Mouse (Mus musculus): ENCODE measurements at regions not wholly inside any gene's neighbourhood (a gene's known extent, or its start where the extent isn't known, plus 50 kb on each side); places are given as distances from the start of the nearest gene placed in this dataset.

GRCm38 (mm10) chrX:7474831-7475230 is 98.6 kb upstream of the Foxp3 start:
- no peak overlapping the region for H3K27ac ChIP-seq (ENCODE audit: insufficient read depth, low read length)
- no peak overlapping the region for H3K9ac ChIP-seq (ENCODE audit: low read depth, poor library complexity, severe bottlenecking)
- no peaks in the 10 kb centered on the region for H3K9me3 ChIP-seq (replicated peaks; ENCODE audit: control insufficient read depth, insufficient read depth, low read length, poor library complexity, severe bottlenecking)
- H3K27me3 ChIP-seq (ENCODE audit: control insufficient read depth, insufficient read depth, low read length, poor library complexity, severe bottlenecking): no peaks in the 10 kb centered on the region
- TF ChIP-seq POLR2A (IDR thresholded peaks at IDR 0.05; ENCODE audit: insufficient read depth, low read length): no peak
- TF ChIP-seq EP300 (IDR thresholded peaks at IDR 0.05; ENCODE audit: insufficient read depth, low read depth, low read length): no peak
- TF ChIP-seq CTCF (IDR thresholded peaks at IDR 0.05; ENCODE audit: low read depth, low read length): no peak
- no peak overlapping the region for H3K4me3 ChIP-seq (ENCODE audit: low read depth, low read length)
- H3K36me3 ChIP-seq (ENCODE audit: control insufficient read depth, insufficient read depth, low read length, poor library complexity, severe bottlenecking): no peaks in the 10 kb centered on the region
- no peaks in the 10 kb centered on the region for H3K4me1 ChIP-seq (ENCODE audit: control insufficient read depth, insufficient read depth, low read length)

- Histone ChIP-seq H3K9ac (ENCODE audit: low read depth, poor library complexity, severe bottlenecking) (no peak overlapping the region), H3K27me3 (ENCODE audit: control insufficient read depth, insufficient read depth, low read length, poor library complexity, severe bottlenecking) (no peaks in the 10 kb centered on the region), H3K9me3 (replicated peaks; ENCODE audit: control insufficient read depth, insufficient read depth, low read length, poor library complexity, severe bottlenecking) (no peaks in the 10 kb centered on the region), H3K4me1 (ENCODE audit: control insufficient read depth, insufficient read depth, low read length) (no peaks in the 10 kb centered on the region), H3K36me3 (ENCODE audit: control insufficient read depth, insufficient read depth, low read length, poor library complexity, severe bottlenecking) (no peaks in the 10 kb centered on the region), H3K4me3 (ENCODE audit: low read depth, low read length) (no peak overlapping the region), H3K27ac (ENCODE audit: insufficient read depth, low read length) (no peak overlapping the region)
- TF ChIP-seq CTCF (IDR thresholded peaks at IDR 0.05; ENCODE audit: low read depth, low read length): peak; percentile 56
- no peak for TF ChIP-seq POLR2A (IDR thresholded peaks at IDR 0.05; ENCODE audit: insufficient read depth, low read length)
- no peak for TF ChIP-seq EP300 (IDR thresholded peaks at IDR 0.05; ENCODE audit: insufficient read depth, low read depth, low read length)
These were observed 98.2 kb upstream of the Usp27x start for GRCm38 (mm10) chrX:7473814-7474213.

- Histone ChIP-seq H3K4me1 (ENCODE audit: control insufficient read depth, insufficient read depth, low read length) (no peaks in the 10 kb centered on the region), H3K4me3 (ENCODE audit: low read depth, low read length) (no peak overlapping the region), H3K27me3 (ENCODE audit: control insufficient read depth, insufficient read depth, low read length, poor library complexity, severe bottlenecking) (no peaks in the 10 kb centered on the region), H3K36me3 (ENCODE audit: control insufficient read depth, insufficient read depth, low read length, poor library complexity, severe bottlenecking) (no peaks in the 10 kb centered on the region), H3K9me3 (replicated peaks; ENCODE audit: control insufficient read depth, insufficient read depth, low read length, poor library complexity, severe bottlenecking) (no peaks in the 10 kb centered on the region), H3K27ac (ENCODE audit: insufficient read depth, low read length) (no peak overlapping the region), H3K9ac (ENCODE audit: low read depth, poor library complexity, severe bottlenecking) (no peak overlapping the region)
- TF ChIP-seq CTCF (IDR thresholded peaks at IDR 0.05; ENCODE audit: low read depth, low read length) (no peak), POLR2A (IDR thresholded peaks at IDR 0.05; ENCODE audit: insufficient read depth, low read length) (no peak), EP300 (IDR thresholded peaks at IDR 0.05; ENCODE audit: insufficient read depth, low read depth, low read length) (no peak)
These were observed 94.2 kb upstream of the Usp27x start for GRCm38 (mm10) chrX:7469801-7470200.

GRCm38 (mm10) chrX:7467985-7468384 is 92.4 kb upstream of the Usp27x start:
- no peak for TF ChIP-seq EP300 (IDR thresholded peaks at IDR 0.05; ENCODE audit: insufficient read depth, low read depth, low read length)
- TF ChIP-seq POLR2A (IDR thresholded peaks at IDR 0.05; ENCODE audit: insufficient read depth, low read length): no peak
- TF ChIP-seq CTCF (IDR thresholded peaks at IDR 0.05; ENCODE audit: low read depth, low read length): no peak
- Histone ChIP-seq H3K27me3 (ENCODE audit: control insufficient read depth, insufficient read depth, low read length, poor library complexity, severe bottlenecking) (no peaks in the 10 kb centered on the region), H3K36me3 (ENCODE audit: control insufficient read depth, insufficient read depth, low read length, poor library complexity, severe bottlenecking) (no peaks in the 10 kb centered on the region), H3K9me3 (replicated peaks; ENCODE audit: control insufficient read depth, insufficient read depth, low read length, poor library complexity, severe bottlenecking) (no peaks in the 10 kb centered on the region), H3K4me1 (ENCODE audit: control insufficient read depth, insufficient read depth, low read length) (no peaks in the 10 kb centered on the region), H3K27ac (ENCODE audit: insufficient read depth, low read length) (no peak overlapping the region), H3K9ac (ENCODE audit: low read depth, poor library complexity, severe bottlenecking) (no peak overlapping the region), H3K4me3 (ENCODE audit: low read depth, low read length) (no peak overlapping the region)

GRCm38 (mm10) chrX:7456851-7457250 is 81.2 kb upstream of the Usp27x start:
- no peak overlapping the region for H3K9ac ChIP-seq (ENCODE audit: low read depth, poor library complexity, severe bottlenecking)
- H3K27ac ChIP-seq (ENCODE audit: insufficient read depth, low read length): no peak overlapping the region
- H3K4me3 ChIP-seq (ENCODE audit: low read depth, low read length): no peak overlapping the region
- no peaks in the 10 kb centered on the region for H3K9me3 ChIP-seq (replicated peaks; ENCODE audit: control insufficient read depth, insufficient read depth, low read length, poor library complexity, severe bottlenecking)
- H3K4me1 ChIP-seq (ENCODE audit: control insufficient read depth, insufficient read depth, low read length): no peaks in the 10 kb centered on the region
- TF ChIP-seq EP300 (IDR thresholded peaks at IDR 0.05; ENCODE audit: insufficient read depth, low read depth, low read length) (no peak), POLR2A (IDR thresholded peaks at IDR 0.05; ENCODE audit: insufficient read depth, low read length) (no peak), CTCF (IDR thresholded peaks at IDR 0.05; ENCODE audit: low read depth, low read length) (no peak)
- no peaks in the 10 kb centered on the region for H3K27me3 ChIP-seq (ENCODE audit: control insufficient read depth, insufficient read depth, low read length, poor library complexity, severe bottlenecking)
- H3K36me3 ChIP-seq (ENCODE audit: control insufficient read depth, insufficient read depth, low read length, poor library complexity, severe bottlenecking): no peaks in the 10 kb centered on the region

GRCm38 (mm10) chrX:7445035-7445434 is 69.4 kb upstream of the Usp27x start:
- H3K27ac ChIP-seq (ENCODE audit: insufficient read depth, low read length): no peak overlapping the region
- no peak overlapping the region for H3K9ac ChIP-seq (ENCODE audit: low read depth, poor library complexity, severe bottlenecking)
- TF ChIP-seq CTCF (IDR thresholded peaks at IDR 0.05; ENCODE audit: low read depth, low read length) (no peak), POLR2A (IDR thresholded peaks at IDR 0.05; ENCODE audit: insufficient read depth, low read length) (no peak), EP300 (IDR thresholded peaks at IDR 0.05; ENCODE audit: insufficient read depth, low read depth, low read length) (no peak)

More at GRCm38 (mm10) chrX:7445035-7445434, 69.4 kb upstream of the Usp27x start:
- Histone ChIP-seq H3K4me1 (ENCODE audit: control insufficient read depth, insufficient read depth, low read length) (peaks cover 3% of the 10 kb centered on the region), H3K4me3 (ENCODE audit: low read depth, low read length) (no peak overlapping the region), H3K9me3 (replicated peaks; ENCODE audit: control insufficient read depth, insufficient read depth, low read length, poor library complexity, severe bottlenecking) (no peaks in the 10 kb centered on the region), H3K36me3 (ENCODE audit: control insufficient read depth, insufficient read depth, low read length, poor library complexity, severe bottlenecking) (no peaks in the 10 kb centered on the region), H3K27me3 (ENCODE audit: control insufficient read depth, insufficient read depth, low read length, poor library complexity, severe bottlenecking) (no peaks in the 10 kb centered on the region)

Data from ES-Bruce4 (cell line).